Mouse (Mus musculus) limb, embryonic 13.5 days (tissue): ENCODE data around the gene Pigk. TPM values are rescaled to one million over a fixed set of nuclear protein-coding genes. Genes with fewer than 3 reads are reported as not detected.

Experiments used
- ATAC-seq: fragments of 200-750 bp; cut with Nextera tagmentation; 2 replicates; pipeline ENCODE4 v1.8.0; 2017; ENCODE audit warnings: low read depth, moderate number of reproducible peaks, moderate TSS enrichment; ENCODE audit not compliant: low FRiP score
- H3K27ac ChIP-seq: fragments of 300-500 bp; sonication (generic); 2 replicates; pipeline ENCODE4 v1.5.1; 2015; ENCODE audit warnings: inconsistent platforms, mild to moderate bottlenecking, moderate library complexity
- H3K27me3 ChIP-seq: fragments of 300-500 bp; sonication (generic); 2 replicates; pipeline ENCODE4 v1.6.1; 2015; ENCODE audit warnings: mild to moderate bottlenecking, inconsistent platforms
- H3K36me3 ChIP-seq: fragments of 300-500 bp; sonication (generic); 2 replicates; pipeline ENCODE4 v1.6.1; 2015; ENCODE audit warnings: inconsistent platforms, mild to moderate bottlenecking, moderate library complexity
- H3K4me1 ChIP-seq: fragments of 300-500 bp; sonication (generic); 2 replicates; pipeline ENCODE4 v1.6.1; 2015; ENCODE audit warnings: inconsistent platforms
- H3K4me2 ChIP-seq: fragments of 300-500 bp; sonication (generic); replicated peaks from 2 replicates; pipeline ENCODE4 v1.6.1; 2015; ENCODE audit warnings: inconsistent platforms, mild to moderate bottlenecking, moderate library complexity
- H3K4me3 ChIP-seq: fragments of 300-500 bp; sonication (generic); 2 replicates; pipeline ENCODE4 v1.5.1; 2015; ENCODE audit warnings: moderate library complexity, mild to moderate bottlenecking, inconsistent platforms
- H3K9ac ChIP-seq: fragments of 300-500 bp; sonication (generic); 2 replicates; pipeline ENCODE4 v1.6.1; 2015; ENCODE audit warnings: mild to moderate bottlenecking, inconsistent platforms
- H3K9me3 ChIP-seq: fragments of 300-500 bp; sonication (generic); 2 replicates; pipeline ENCODE4 v1.6.1; 2016; ENCODE audit warnings: inconsistent platforms
- WGBS: fragments of 180-500 bp; shearing (Covaris S2); methylation state at CpG from one replicate; pipeline ENCODE4 v1.1.7; 2015; 5-methylcytosine and 5-hydroxymethylcytosine counted together
- polyA plus RNA-seq: library from polyadenylated mRNA; unstranded; fragments of >200 nt; fragmentation: Nextera tagmentation; extraction: Ambion mirVana; gene quantifications from 2 replicates; pipeline ENCODE4 v1.2.1, GENCODE M21; 2015

Gene Pigk
- polyA plus RNA-seq, 1 experiment from 2014 or later, result 52.9 TPM

- 83% methylated on average over 11 of the region's 11 CpGs for WGBS
- Histone ChIP-seq H3K27ac (no peak overlapping the region), H3K4me3 (no peak overlapping the region), H3K4me2 (no peak overlapping the region), H3K9me3 (no peaks in the 10 kb centered on the region), H3K27me3 (no peaks in the 10 kb centered on the region), H3K4me1 (no peaks in the 10 kb centered on the region), H3K36me3 (no peaks in the 10 kb centered on the region), H3K9ac (no peak overlapping the region)
- ATAC-seq, result no peak
Measured at GRCm38 (mm10) chr3:152734100-152734499, 20.2 kb downstream of the Pigk start.

GRCm38 (mm10) chr3:152735601-152736250 is 21.8 kb downstream of the Pigk start:
- Histone ChIP-seq H3K36me3 (no peaks in the 10 kb centered on the region), H3K27ac (no peak overlapping the region), H3K4me2 (no peak overlapping the region), H3K9me3 (no peaks in the 10 kb centered on the region), H3K4me3 (no peak overlapping the region), H3K9ac (no peak overlapping the region), H3K4me1 (no peaks in the 10 kb centered on the region), H3K27me3 (no peaks in the 10 kb centered on the region)
- WGBS, result 80% methylated on average over 10 of the region's 10 CpGs
- ATAC-seq, result no peak

- H3K36me3 ChIP-seq, result peaks cover 20% of the 10 kb centered on the region
- WGBS, result 88% methylated on average over 12 of the region's 12 CpGs
- ATAC-seq, result no peak
- no peaks in the 10 kb centered on the region for H3K9me3 ChIP-seq
- H3K27me3 ChIP-seq, result no peaks in the 10 kb centered on the region
- H3K9ac ChIP-seq, result no peak overlapping the region
- H3K27ac ChIP-seq, result no peak overlapping the region
- H3K4me1 ChIP-seq, result no peaks in the 10 kb centered on the region
- no peak overlapping the region for H3K4me2 ChIP-seq
- H3K4me3 ChIP-seq, result no peak overlapping the region
Measured at GRCm38 (mm10) chr3:152744301-152744700, 30.4 kb downstream of the Pigk start.

DNA sequence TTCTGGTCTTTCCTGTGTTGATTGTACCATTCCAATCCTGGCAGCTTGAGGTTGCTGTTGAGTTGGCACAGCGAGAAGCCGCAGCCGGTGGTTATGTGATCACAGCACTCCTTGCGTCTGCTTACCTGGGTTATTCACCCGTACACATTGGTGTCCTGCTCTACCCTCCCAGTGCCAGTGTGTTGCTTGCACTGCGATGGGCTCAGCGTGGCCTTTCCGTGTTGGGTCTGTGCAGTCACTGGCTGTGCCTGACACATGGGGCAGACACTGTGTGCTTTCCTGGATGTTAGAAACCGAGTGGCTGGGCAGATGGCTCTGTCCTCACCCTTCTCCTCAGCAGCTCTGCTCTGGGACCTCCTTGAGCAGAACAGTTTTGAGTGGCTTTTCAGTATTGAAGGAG is 31.7 kb downstream of the Pigk start:
- ATAC-seq, result no peak
- WGBS, result 89% methylated on average over 9 of the region's 9 CpGs

DNA sequence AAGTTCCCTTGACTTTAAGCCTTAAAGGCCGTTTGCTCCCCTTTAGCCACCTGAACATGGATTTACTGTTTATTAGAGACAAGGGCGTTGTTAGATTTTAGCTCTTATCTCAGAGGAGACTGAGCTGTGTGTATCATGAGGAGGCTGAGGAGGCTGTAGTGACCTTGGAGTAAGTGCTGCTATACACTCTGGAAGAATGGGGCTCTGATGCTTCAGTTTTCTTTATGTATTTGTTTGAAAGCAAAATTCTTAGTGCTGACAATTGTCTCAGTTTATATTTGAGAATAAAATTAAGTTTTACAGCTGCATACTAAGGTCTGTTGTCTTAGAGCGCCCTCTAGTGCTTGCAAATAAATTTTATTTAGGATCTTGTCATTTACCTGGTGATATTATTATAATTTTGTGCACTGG is 35.6 kb downstream of the Pigk start:
- ATAC-seq, result no peak
- peaks cover 20% of the 10 kb centered on the region for H3K36me3 ChIP-seq
- WGBS, result 27% methylated on average over 3 of the region's 3 CpGs

More for the DNA sequence above, 31.7 kb downstream of the Pigk start:
- Histone ChIP-seq H3K4me2 (no peak overlapping the region), H3K9me3 (no peaks in the 10 kb centered on the region), H3K4me1 (no peaks in the 10 kb centered on the region), H3K27me3 (no peaks in the 10 kb centered on the region), H3K4me3 (no peak overlapping the region), H3K36me3 (peaks cover 20% of the 10 kb centered on the region), H3K27ac (no peak overlapping the region), H3K9ac (no peak overlapping the region)

DNA sequence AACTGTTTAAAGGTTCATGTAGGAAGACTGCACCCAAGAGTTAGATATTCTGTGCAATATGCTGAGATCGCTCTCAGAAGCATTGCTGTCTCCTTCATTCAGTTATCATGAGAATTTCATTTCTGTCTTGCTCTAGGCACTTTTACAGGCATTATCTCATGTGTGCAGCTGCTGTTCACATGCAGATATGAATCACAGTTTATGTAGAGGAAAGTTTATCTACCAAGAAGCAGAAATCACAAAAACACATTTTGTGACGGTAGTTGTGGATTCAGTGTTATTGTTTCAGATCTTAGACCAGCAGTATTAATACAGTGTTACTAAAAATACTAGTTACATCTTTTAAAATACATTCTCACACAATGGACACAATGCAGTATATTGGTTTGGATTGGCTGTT is 36.0 kb downstream of the Pigk start:
- H3K27me3 ChIP-seq, result no peaks in the 10 kb centered on the region
- H3K4me3 ChIP-seq, result no peak overlapping the region
- no peak overlapping the region for H3K9ac ChIP-seq
- H3K4me2 ChIP-seq, result no peak overlapping the region
- 0 out of 2 replicates have a peak, but pooled peaks cover 5% of the 10 kb centered on the region for H3K9me3 ChIP-seq
- no peak for ATAC-seq
- peaks cover 17% of the 10 kb centered on the region for H3K36me3 ChIP-seq
- no peaks in the 10 kb centered on the region for H3K4me1 ChIP-seq
- H3K27ac ChIP-seq, result no peak overlapping the region
- 79% methylated on average over 2 of the region's 2 CpGs for WGBS

More for the DNA sequence above, 35.6 kb downstream of the Pigk start:
- no peak overlapping the region for H3K9ac ChIP-seq
- H3K27me3 ChIP-seq, result no peaks in the 10 kb centered on the region
- H3K4me2 ChIP-seq, result no peak overlapping the region
- H3K4me1 ChIP-seq, result no peaks in the 10 kb centered on the region
- no peak overlapping the region for H3K27ac ChIP-seq
- H3K4me3 ChIP-seq, result no peak overlapping the region
- 0 out of 2 replicates have a peak, but pooled peaks cover 5% of the 10 kb centered on the region for H3K9me3 ChIP-seq

- ATAC-seq, result no peak
- 100% methylated on average over 1 of the region's 1 CpGs for WGBS
- H3K9me3 ChIP-seq, result 0 out of 2 replicates have a peak, but pooled peaks cover 5% of the 10 kb centered on the region
- H3K4me2 ChIP-seq, result no peak overlapping the region
- no peaks in the 10 kb centered on the region for H3K27me3 ChIP-seq
- H3K36me3 ChIP-seq, result peaks cover 11% of the 10 kb centered on the region
- H3K9ac ChIP-seq, result no peak overlapping the region
- no peak overlapping the region for H3K4me3 ChIP-seq
- H3K4me1 ChIP-seq, result peaks cover 11% of the 10 kb centered on the region
- no peak overlapping the region for H3K27ac ChIP-seq
Measured at GRCm38 (mm10) chr3:152752911-152753310, 39.0 kb downstream of the Pigk start.

DNA sequence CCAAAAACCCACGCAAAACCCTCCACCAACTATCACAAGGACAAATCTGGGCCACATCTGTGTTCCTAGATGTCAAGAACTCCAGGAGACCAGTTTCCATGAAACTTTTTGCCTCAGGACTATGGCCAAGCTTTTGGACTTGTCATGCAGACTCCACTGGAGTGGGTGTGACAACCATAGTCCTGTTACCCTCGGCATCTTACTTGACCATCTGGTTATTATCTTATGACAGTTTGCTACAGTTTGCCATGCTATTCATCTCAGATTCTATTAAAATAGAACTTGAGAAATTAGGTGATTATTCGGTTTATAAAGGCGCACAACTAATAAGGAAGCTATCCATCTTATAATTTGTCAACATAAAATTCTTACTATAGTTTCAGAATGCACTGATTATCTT is 39.4 kb downstream of the Pigk start:
- H3K4me2 ChIP-seq, result no peak overlapping the region
- no peak overlapping the region for H3K4me3 ChIP-seq
- no peak for ATAC-seq
- H3K4me1 ChIP-seq, result peaks cover 13% of the 10 kb centered on the region
- H3K27ac ChIP-seq, result no peak overlapping the region
- H3K9me3 ChIP-seq, result 0 out of 2 replicates have a peak, but pooled peaks cover 5% of the 10 kb centered on the region
- peaks cover 11% of the 10 kb centered on the region for H3K36me3 ChIP-seq
- H3K27me3 ChIP-seq, result no peaks in the 10 kb centered on the region
- H3K9ac ChIP-seq, result no peak overlapping the region
- 84% methylated on average over 4 of the region's 4 CpGs for WGBS

DNA sequence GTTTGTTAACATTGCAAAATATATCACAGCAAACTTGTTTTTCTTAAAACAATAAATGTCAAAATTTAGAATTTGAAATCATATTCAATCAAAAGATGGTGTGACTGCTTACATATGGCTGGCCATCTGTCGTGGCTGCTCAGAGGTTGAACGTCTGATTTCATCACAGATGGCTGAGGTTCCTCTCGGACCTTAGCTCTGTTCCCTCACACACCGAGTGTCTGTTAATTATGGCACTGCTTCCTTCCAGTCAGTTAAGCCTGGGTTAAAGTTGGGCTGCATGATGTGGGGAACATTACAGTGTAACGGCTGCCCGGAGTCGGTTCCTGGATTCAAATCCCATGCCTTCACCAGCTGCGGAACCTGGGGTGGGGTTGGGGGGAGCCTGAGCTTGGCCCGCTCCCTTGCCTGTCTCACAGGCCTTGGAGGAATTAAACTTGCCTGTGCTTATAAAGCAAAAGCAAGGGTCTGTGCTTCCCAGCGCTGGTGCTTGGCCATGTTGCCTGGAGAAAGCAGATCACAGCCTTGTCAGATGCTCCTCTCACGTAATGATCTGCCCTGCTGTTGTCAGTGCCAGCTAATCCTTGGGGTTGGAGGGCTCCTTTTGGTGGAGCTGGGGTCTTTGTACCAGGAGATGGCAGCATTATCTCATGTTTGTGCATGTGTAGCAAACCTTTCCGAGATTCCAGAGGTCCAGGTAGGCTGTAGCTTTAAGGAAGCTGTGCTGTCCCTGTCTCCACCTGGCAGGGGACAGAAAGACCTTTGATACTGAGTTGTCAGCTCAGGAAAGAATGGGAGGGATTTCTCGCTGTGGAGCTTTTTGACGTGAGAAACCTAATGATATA is 40.2 kb downstream of the Pigk start:
- WGBS, result 76% methylated on average over 14 of the region's 14 CpGs
- no peaks in the 10 kb centered on the region for H3K27me3 ChIP-seq
- no peak overlapping the region for H3K4me3 ChIP-seq
- H3K4me2 ChIP-seq, result no peak overlapping the region
- H3K9me3 ChIP-seq, result 0 out of 2 replicates have a peak, but pooled peaks cover 5% of the 10 kb centered on the region
- H3K9ac ChIP-seq, result no peak overlapping the region
- H3K27ac ChIP-seq, result no peak overlapping the region
- peaks cover 11% of the 10 kb centered on the region for H3K36me3 ChIP-seq
- ATAC-seq, result no peak
- H3K4me1 ChIP-seq, result peaks cover 21% of the 10 kb centered on the region

DNA sequence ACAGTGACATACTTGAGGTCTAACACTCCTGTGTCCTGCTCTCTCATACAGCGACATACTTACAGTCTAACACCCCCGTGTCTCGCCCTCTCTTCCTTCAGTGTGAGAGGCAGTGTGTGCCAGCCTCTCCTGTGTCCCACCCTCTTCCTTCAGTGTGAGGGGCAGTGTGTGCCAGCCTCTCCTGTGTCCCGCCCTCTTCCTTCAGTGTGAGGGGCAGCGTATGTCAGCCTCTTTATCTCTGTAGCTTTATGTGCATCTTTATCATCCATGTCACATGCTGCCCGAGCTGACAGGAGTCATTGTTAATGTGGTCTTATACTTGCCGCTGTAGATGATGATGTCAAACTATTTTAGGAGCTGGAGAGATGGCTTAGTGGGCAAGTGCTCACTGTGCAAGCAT is 41.6 kb downstream of the Pigk start:
- no peak overlapping the region for H3K9ac ChIP-seq
- 0 out of 2 replicates have a peak, but pooled peaks cover 5% of the 10 kb centered on the region for H3K9me3 ChIP-seq
- H3K36me3 ChIP-seq, result peaks cover 11% of the 10 kb centered on the region
- H3K27ac ChIP-seq, result no peak overlapping the region
- 88% methylated on average over 7 of the region's 7 CpGs for WGBS
- H3K27me3 ChIP-seq, result no peaks in the 10 kb centered on the region
- no peak overlapping the region for H3K4me3 ChIP-seq
- H3K4me1 ChIP-seq, result peaks cover 23% of the 10 kb centered on the region
- no peak for ATAC-seq
- H3K4me2 ChIP-seq, result no peak overlapping the region

- no peak overlapping the region for H3K9ac ChIP-seq
- 0 out of 2 replicates have a peak, but pooled peaks cover 5% of the 10 kb centered on the region for H3K9me3 ChIP-seq
- no peak overlapping the region for H3K4me3 ChIP-seq
- 47% methylated on average over 2 of the region's 2 CpGs for WGBS
- peaks cover 9% of the 10 kb centered on the region for H3K36me3 ChIP-seq
- H3K4me2 ChIP-seq, result no peak overlapping the region
- H3K4me1 ChIP-seq, result peaks cover 27% of the 10 kb centered on the region
- H3K27me3 ChIP-seq, result no peaks in the 10 kb centered on the region
- no peak for ATAC-seq
- H3K27ac ChIP-seq, result no peak overlapping the region
Measured at GRCm38 (mm10) chr3:152756896-152757295, 43.0 kb downstream of the Pigk start.
